Mouse (Mus musculus) liver (tissue): ENCODE measurements around the gene Olfr1110.
"Not testable (repeated sequence)": the region's sequence is repeated elsewhere in the genome, so short reads cannot be mapped to it uniquely, and the experiment has no call there.

Experiments used
- DNase-seq: peaks from one replicate; pipeline ENCODE4 v3.0.0-alpha.2; 2020; ENCODE audit warnings: mixed read lengths

The Olfr1110 gene

DNA sequence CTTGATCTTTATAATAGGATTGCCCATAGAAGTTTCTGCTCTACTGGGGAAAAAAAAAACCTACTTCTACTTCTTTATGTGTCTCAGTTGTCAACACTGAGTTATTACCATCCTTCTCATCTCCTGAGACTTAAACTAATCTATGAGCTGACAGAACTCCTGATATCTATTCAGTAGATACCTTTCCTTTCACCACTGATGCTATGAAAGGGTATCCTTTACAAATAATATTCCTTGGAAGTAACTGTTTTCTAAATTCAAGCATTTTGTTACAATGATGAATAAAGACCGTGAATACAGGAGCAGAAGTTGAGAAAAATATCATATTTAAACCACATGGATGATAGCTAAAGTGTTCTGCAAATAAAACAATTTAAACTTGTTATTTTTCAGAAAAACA is at the start of gene Olfr1110:
Gene Olfr1110 (minus strand): TSS at position 101 of the 400 bp plus-strand sequence.
- DNase-seq, result no peak

DNA sequence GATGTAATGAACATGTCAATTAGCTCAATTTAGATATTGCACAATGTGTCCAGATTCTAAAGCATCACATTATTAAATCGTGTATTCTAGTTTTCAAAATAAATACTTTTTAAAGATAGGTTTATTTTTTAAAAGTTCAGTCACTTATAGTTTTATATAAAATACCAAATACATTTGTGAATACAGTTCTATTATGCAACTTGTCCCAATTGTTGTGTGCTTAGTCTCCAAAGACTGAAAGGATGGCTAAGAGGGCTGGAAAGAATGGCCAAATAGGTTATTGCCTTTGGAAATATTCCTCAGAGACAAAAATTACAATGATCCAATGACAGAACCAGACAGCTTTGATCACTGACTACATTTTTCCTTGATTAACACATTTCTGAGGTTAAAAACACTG is 47.4 kb upstream of the Olfr1110 start, which contains the start of gene Olfr1112:
Gene Olfr1112 (plus strand): TSS at position 301 of the 400 bp plus-strand sequence.
- DNase-seq, result no peak

GRCm38 (mm10) chr2:87167731-87168130 is 27.6 kb upstream of the Olfr1110 start:
- not testable (repeated sequence) for DNase-seq

DNA sequence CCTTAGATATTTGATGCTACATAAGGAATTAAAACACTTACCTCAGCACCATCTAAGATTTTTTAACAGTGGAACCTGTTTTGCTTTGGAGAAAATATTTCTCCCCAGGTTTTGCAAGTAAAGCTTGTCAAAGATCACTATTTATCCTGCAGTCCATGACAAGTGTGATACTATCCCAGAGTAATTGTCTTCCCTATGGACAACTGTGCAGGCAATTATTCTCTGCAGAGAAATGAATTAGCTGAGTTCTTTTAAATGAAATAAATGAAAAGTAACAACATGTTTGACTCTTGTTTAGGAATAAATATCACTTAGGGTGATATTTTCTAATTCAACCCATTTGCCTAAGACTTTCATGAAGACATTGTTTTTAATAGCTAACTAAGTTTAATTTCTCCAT is 12.4 kb upstream of the Olfr1110 start, which contains the start of gene Olfr1111:
Gene Olfr1111 (minus strand): TSS at position 101 of the 400 bp plus-strand sequence.
- no peak for DNase-seq

DNA sequence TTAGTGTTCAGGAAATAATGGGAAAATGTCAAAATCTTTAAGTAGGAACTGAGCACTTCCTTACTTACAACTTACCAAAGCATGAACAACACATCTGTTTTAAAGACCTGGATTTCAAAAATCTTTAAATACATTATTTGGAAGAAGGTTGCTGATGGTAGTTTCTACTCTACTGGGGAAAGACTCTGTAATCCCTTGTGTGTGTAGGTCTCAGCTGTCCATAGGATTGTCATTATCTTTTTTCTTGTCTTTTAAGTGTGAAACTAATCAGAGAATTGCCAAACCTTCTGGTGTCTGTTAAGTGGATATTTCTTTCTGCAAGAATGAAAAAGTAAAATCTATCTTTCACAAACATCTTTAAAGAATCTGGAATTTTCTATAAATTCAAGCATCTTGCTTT is 25.6 kb downstream of the Olfr1110 start, which contains the start of gene Olfr259:
Gene Olfr259 (minus strand): TSS at position 101 of the 400 bp plus-strand sequence.
- DNase-seq, result no peak

- no peak for DNase-seq
These were observed 44.2 kb downstream of the Olfr1110 start, which contains the start of gene Olfr1109 for GRCm38 (mm10) chr2:87095908-87096307. TSS of gene Olfr1109 (minus strand) at chr2:87096008.
